Mouse (Mus musculus) liver, postnatal 0 days (tissue): ENCODE data around the gene Tbc1d1. TPM values are rescaled to one million over a fixed set of nuclear protein-coding genes. Genes with fewer than 3 reads are reported as not detected.

ENCODE experiments used
- ATAC-seq: fragments of 200-750 bp; cut with Nextera tagmentation; 2 replicates; pipeline ENCODE4 v1.8.0; 2017; ENCODE audit warnings: mild to moderate bottlenecking, moderate library complexity
- DNase-seq: peaks from one replicate; pipeline ENCODE4 v3.0.0-alpha.2; 2016
- H3K27ac ChIP-seq: fragments of 300-500 bp; sonication (generic); 2 replicates; pipeline ENCODE4 v1.5.1; 2014; ENCODE audit warnings: antibody characterized with exemption, moderate library complexity, mild to moderate bottlenecking, low read depth
- H3K27me3 ChIP-seq: fragments of 300-500 bp; sonication (generic); 2 replicates; pipeline ENCODE4 v1.6.1; 2014; ENCODE audit warnings: low read length, control low read depth, mixed read lengths; ENCODE audit not compliant: insufficient read depth
- H3K36me3 ChIP-seq: fragments of 300-500 bp; sonication (generic); replicated peaks from 2 replicates; pipeline ENCODE4 v1.6.1; 2014; ENCODE audit warnings: mild to moderate bottlenecking, control low read depth, low read length, moderate library complexity, mixed read lengths; ENCODE audit not compliant: insufficient read depth
- H3K4me1 ChIP-seq: fragments of 300-500 bp; sonication (generic); 2 replicates; pipeline ENCODE4 v1.6.1; 2014; ENCODE audit warnings: antibody characterized with exemption, mild to moderate bottlenecking, control low read depth; ENCODE audit not compliant: insufficient read depth
- H3K4me2 ChIP-seq: fragments of 300-500 bp; sonication (generic); 2 replicates; pipeline ENCODE4 v1.6.1; 2014; ENCODE audit warnings: low read depth, mild to moderate bottlenecking, low read length, moderate library complexity, mixed read lengths
- H3K4me3 ChIP-seq: fragments of 300-500 bp; sonication (generic); 2 replicates; pipeline ENCODE4 v1.5.1; 2014; ENCODE audit warnings: low read depth, low read length
- H3K9ac ChIP-seq: fragments of 300-500 bp; sonication (generic); replicated peaks from 2 replicates; pipeline ENCODE4 v1.6.1; 2014; ENCODE audit warnings: mild to moderate bottlenecking, moderate library complexity
- H3K9me3 ChIP-seq: fragments of 300-500 bp; sonication (generic); 2 replicates; pipeline ENCODE4 v1.6.1; 2016; ENCODE audit warnings: mild to moderate bottlenecking, control low read depth, low read length, mixed read lengths
- CTCF ChIP-seq: sonication (generic); IDR thresholded peaks from 2 replicates; pipeline ENCODE4 v1.5.1; 2016; ENCODE audit warnings: antibody characterized with exemption, low read depth
- EP300 ChIP-seq: IDR thresholded peaks from 2 replicates; pipeline ENCODE4 v1.6.1; 2016; ENCODE audit warnings: antibody characterized with exemption, low read depth, mild to moderate bottlenecking
- WGBS: fragments of 180-500 bp; shearing (Covaris S2); extraction: QIAGEN DNeasy Blood & Tissue Kit; methylation state at CpG from one replicate; pipeline ENCODE4 v1.1.7; 2014; ENCODE audit not compliant: insufficient replicate concordance; 5-methylcytosine and 5-hydroxymethylcytosine counted together
- polyA plus RNA-seq: library from polyadenylated mRNA; unstranded; fragments of >200 nt; fragmentation: Nextera tagmentation; extraction: Ambion mirVana; gene quantifications from 2 replicates; pipeline ENCODE4 v1.2.1, GENCODE M21; 2015

Tbc1d1 gene
- polyA plus RNA-seq, 1 experiment from 2014 or later, result 5.0 TPM

DNA sequence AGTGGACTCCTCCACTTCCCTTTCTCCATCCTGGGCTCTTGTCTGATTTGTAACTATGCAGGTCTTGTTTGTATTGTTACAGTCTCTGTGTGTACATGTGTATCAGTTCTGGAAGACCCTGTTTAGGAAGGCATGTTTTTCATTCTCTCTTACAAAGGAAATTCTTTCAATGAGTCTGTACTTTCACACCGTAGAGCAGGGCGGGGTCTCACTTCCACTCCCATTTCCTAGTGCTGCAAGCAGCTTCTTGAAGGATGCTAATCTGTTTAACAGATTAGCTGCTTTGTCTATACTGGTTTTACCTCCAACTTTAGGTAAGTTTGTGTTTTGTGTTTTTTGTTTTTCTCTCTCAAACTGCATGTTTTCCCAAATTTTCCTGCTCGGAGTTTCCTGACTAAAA lies 230.9 kb downstream of the Tbc1d1 start:
- DNase-seq (peak; percentile 6), ATAC-seq (no peak)
- H3K4me1 ChIP-seq, result peaks cover 17% of the 10 kb centered on the region
- H3K4me2 ChIP-seq, result no peak overlapping the region
- no peaks in the 10 kb centered on the region for H3K27me3 ChIP-seq
- no peaks in the 10 kb centered on the region for H3K36me3 ChIP-seq
- 61% methylated on average over 3 of the region's 3 CpGs for WGBS
- no peaks in the 10 kb centered on the region for H3K9me3 ChIP-seq
- H3K9ac ChIP-seq, result no peak overlapping the region
- no peak for TF ChIP-seq CTCF
- no peak for TF ChIP-seq EP300
- H3K27ac ChIP-seq, result no peak overlapping the region
- no peak overlapping the region for H3K4me3 ChIP-seq

DNA sequence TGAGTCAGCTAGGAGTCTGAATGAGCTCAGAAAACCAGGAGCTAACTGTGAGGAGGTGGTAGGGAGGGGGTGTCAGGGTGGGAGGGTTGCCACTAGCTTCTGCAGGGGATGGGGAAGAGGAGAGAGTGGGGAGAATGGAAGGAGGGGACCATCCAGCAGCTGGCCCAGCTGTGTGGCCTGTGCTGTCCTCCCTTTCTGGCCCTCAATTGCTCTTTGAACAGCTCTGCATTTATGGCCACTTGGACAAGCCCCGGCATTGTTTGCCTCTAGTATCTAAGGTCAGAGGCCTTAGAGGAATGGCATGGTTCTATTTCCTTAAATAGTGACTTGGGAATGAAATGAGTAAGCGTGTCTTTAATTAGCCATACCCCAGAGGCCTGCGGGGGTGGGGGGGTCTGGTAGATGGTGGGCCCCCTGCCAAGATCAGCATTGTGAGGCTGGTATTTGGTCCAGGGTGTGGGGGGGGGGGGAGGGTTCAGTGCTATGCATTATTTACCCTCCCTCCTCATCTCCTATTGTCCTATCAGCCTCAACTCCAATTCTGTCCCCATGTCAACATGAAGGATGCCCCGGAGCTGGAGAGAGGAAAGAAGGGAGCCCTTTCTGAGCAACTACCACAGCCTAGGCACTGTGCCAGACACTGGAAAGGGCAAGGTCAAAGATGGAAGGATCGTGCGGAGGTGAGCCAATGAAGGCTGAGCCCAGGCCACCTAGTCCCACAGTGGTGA lies 233.3 kb downstream of the Tbc1d1 start:
- no peak; the same call in 1 of the 2 replicates for ATAC-seq
- Histone ChIP-seq H3K4me1 (peaks cover 14% of the 10 kb centered on the region), H3K4me2 (no peak overlapping the region), H3K36me3 (no peaks in the 10 kb centered on the region), H3K27ac (no peak overlapping the region), H3K27me3 (no peaks in the 10 kb centered on the region), H3K4me3 (no peak overlapping the region), H3K9me3 (no peaks in the 10 kb centered on the region), H3K9ac (no peak overlapping the region)
- WGBS, result 59% methylated on average over 6 of the region's 6 CpGs
- TF ChIP-seq EP300, result no peak
- TF ChIP-seq CTCF, result no peak
- DNase-seq, result peak; percentile 35

DNA sequence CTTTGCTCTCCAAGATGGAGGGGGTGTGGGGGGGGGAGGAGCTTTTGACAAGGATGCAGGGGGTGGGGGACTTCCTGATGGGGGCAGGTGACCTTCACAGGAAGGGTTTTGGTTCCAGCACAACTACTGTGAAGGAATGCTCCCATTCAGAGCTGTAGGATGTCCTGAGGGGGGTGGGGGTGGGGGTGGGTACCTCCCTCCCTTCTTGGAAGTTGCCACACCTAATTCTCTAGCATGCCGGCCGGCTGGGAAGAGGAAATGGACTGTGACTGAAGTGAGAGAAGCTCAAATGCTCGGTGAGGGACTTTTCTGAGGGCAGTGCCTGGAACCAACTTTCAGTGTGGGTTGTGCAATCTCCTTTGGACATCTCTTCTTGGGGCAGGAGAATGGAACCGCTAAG lies 235.2 kb downstream of the Tbc1d1 start:
- no peak overlapping the region for H3K4me3 ChIP-seq
- peaks cover 14% of the 10 kb centered on the region for H3K4me1 ChIP-seq
- DNase-seq (peak; percentile 20), ATAC-seq (no peak)
- no peak overlapping the region for H3K9ac ChIP-seq
- 25% methylated on average over 4 of the region's 4 CpGs for WGBS
- no peak overlapping the region for H3K27ac ChIP-seq
- H3K9me3 ChIP-seq, result no peaks in the 10 kb centered on the region
- no peak overlapping the region for H3K4me2 ChIP-seq
- H3K36me3 ChIP-seq, result no peaks in the 10 kb centered on the region
- no peaks in the 10 kb centered on the region for H3K27me3 ChIP-seq
- TF ChIP-seq EP300 (no peak), CTCF (no peak)

DNA sequence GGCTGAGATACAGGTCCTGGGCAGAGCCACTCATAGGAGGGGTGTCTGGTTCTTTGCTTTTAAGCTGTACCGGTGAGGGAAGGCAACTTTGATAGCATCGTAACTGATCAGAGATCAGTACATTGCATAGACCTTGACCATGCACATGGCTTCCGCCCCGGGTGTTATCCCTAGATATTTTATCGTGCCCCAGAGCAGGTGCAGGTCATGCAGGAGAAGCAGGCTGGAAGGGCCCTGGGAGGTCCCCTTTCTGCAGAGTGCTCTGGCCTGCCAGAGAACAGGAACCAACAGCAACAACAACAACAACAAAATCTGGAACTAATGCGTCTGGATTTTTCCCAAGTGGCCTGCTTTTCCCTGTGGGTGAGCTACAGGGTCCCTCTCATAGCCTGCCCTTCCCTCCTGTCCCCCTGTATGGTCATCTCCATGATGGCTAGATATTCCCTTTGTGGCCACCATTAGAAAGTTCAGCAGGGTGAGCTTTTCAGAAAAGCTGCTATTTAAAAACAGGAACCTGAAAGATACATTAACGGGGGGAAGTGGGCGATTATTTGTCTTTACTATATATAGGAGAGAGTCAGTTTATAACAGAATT lies 236.4 kb downstream of the Tbc1d1 start:
- peaks cover 14% of the 10 kb centered on the region for H3K4me1 ChIP-seq
- ATAC-seq (no peak), DNase-seq (peak; percentile 12)
- no peak overlapping the region for H3K4me2 ChIP-seq
- no peaks in the 10 kb centered on the region for H3K27me3 ChIP-seq
- no peaks in the 10 kb centered on the region for H3K9me3 ChIP-seq
- H3K9ac ChIP-seq, result no peak overlapping the region
- H3K27ac ChIP-seq, result 0 out of 2 replicates have a peak overlapping the region, but pooled peaks have one; percentile 34
- H3K4me3 ChIP-seq, result no peak overlapping the region
- no peak for TF ChIP-seq CTCF
- TF ChIP-seq EP300, result no peak
- WGBS, result 51% methylated on average over 8 of the region's 8 CpGs
- H3K36me3 ChIP-seq, result no peaks in the 10 kb centered on the region

DNA sequence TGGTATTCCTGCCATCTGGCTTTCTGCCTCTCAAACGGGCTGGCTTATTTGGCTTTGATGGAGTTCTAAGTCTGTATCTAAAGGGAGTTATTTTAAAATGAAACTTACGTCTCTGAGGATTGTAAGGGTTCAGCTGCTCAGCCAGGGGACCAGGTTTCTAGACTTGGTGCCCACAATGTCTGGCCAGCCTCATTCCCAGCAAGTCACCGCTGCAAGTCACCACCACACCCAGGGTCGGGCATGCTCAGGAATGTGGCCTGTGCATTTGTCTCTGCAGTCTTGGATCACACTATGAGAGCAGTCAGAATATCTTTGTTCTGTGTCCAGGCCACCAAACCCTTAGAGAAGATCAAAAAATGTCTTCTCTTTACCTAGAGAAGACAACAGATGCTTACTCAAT lies 237.4 kb downstream of the Tbc1d1 start:
- Histone ChIP-seq H3K36me3 (no peaks in the 10 kb centered on the region), H3K27me3 (no peaks in the 10 kb centered on the region), H3K9ac (no peak overlapping the region), H3K9me3 (no peaks in the 10 kb centered on the region), H3K27ac (no peak overlapping the region), H3K4me2 (no peak overlapping the region), H3K4me1 (peaks cover 11% of the 10 kb centered on the region), H3K4me3 (no peak overlapping the region)
- DNase-seq (peak; percentile 8), ATAC-seq (no peak)
- 73% methylated on average over 4 of the region's 4 CpGs for WGBS
- TF ChIP-seq CTCF (no peak), EP300 (no peak)

DNA sequence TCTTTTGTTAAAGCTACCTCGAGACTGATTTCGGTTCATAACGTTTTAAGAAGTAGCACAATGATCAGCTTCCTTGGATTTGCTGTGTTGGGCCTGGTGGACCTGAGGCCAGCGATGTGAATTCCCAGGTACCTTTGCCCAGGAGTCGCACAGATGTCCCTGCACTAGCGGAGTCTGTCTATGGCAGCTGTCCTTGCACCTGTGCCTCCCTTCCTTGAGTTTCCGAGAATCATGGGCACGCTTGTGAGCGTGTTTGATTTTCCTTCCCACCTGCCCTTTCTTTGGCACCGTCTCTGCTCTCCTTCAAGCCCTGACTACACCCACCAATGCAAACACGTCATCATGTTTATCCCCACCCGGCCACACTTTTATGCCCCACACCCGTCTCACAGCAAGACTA lies 242.1 kb downstream of the Tbc1d1 start:
- H3K4me1 ChIP-seq, result no peaks in the 10 kb centered on the region
- no peak overlapping the region for H3K4me3 ChIP-seq
- no peak overlapping the region for H3K4me2 ChIP-seq
- no peak overlapping the region for H3K9ac ChIP-seq
- no peaks in the 10 kb centered on the region for H3K36me3 ChIP-seq
- no peak for TF ChIP-seq CTCF
- TF ChIP-seq EP300, result no peak
- DNase-seq (no peak), ATAC-seq (no peak)
- H3K27me3 ChIP-seq, result no peaks in the 10 kb centered on the region
- no peaks in the 10 kb centered on the region for H3K9me3 ChIP-seq
- H3K27ac ChIP-seq, result no peak overlapping the region
- WGBS, result 87% methylated on average over 13 of the region's 13 CpGs
